Comparison of ENCODE assay signal across 8 mouse cellular contexts in the genomic region with DNA sequence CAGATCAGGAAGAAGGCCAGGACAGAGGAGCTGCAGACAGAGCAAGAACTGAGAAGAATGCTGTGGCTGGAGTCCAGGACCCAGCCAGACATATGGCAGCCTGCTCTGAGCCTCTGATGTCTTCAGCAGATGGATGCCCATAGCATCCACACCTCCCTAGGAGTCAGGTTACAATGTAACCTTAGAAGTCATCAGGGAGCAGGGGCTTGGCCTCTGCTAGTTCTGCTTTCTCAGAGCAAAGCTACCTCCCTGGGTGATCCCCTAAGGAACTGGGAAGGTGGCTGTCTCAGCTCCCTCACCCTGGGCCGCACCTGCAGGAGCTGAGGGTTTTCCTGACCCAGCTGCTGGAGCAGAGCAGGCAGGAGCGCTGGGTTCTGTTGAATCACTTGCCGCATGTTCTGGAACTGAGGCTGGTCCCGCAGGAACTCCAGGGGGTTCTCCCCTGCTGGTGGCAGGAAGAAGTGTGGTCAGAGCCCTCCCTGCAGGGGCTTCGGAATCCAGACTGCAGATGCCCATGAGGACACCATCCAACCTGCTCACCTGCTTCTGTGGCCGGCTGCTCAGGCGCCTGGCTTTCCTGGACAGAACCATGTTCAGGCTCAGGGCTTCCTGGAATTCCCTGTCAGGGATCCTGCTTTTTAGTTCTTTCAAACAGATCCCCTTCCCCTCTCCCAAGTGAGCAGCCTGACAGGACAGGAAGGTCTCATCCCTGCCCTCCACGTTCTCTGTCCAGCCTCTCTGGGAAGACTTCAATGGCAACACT. TPM values are rescaled to one million over a fixed set of nuclear protein-coding genes. Genes with fewer than 3 reads are reported as not detected.
DNase-seq lines count a peak whose midpoint lies in the region; ATAC-seq and TF ChIP-seq lines count a peak whose summit lies in the region.

No protein-coding gene starts in this region.

- peaks cover 52% of the 10 kb centered on the region for H3K79me2 ChIP-seq in C2C12 (ENCODE audit: control insufficient read depth, insufficient read depth)

- no peak for ATAC-seq in heart, embryonic 13.5 days (ENCODE audit: extremely low read depth, insufficient number of reproducible peaks, low FRiP score, low TSS enrichment)
- no peak; the same call in 1 of the 2 replicates for ATAC-seq in limb, embryonic 15.5 days (ENCODE audit: insufficient number of reproducible peaks, low FRiP score, low TSS enrichment, low read depth)

- no peak for DNase-seq in heart, adult 18-20 months
- peak; percentile 59 for DNase-seq in cerebellum, adult 9-10 months
- no peak for DNase-seq in adrenal gland, adult 8-10 months
- no peak for DNase-seq in right cerebral cortex, postnatal 14 days
- no peak for DNase-seq in frontal cortex, postnatal 36 days (ENCODE audit: low spot score in 2 of 2)

- no peaks in the 10 kb centered on the region for H3K27me3 ChIP-seq in heart, embryonic 13.5 days (replicated peaks)
- no peaks in the 10 kb centered on the region for H3K27me3 ChIP-seq in C2C12 (ENCODE audit: control insufficient read depth, insufficient read depth, insufficient read length)
- no peaks in the 10 kb centered on the region for H3K27me3 ChIP-seq in limb, embryonic 15.5 days

- H3K4me3 ChIP-seq in heart, embryonic 13.5 days, result peak overlapping the region; percentile 32
- H3K4me3 ChIP-seq in C2C12 (ENCODE audit: insufficient read depth, poor library complexity, severe bottlenecking), result no peak overlapping the region
- no peak overlapping the region for H3K4me3 ChIP-seq in limb, embryonic 15.5 days

- peak overlapping the region; percentile 56; the same call in 1 of the 2 replicates for H3K9ac ChIP-seq in heart, embryonic 13.5 days
- H3K9ac ChIP-seq in limb, embryonic 15.5 days, result no peak overlapping the region

- H3K36me3 ChIP-seq in heart, embryonic 13.5 days, result peaks cover 72% of the 10 kb centered on the region
- H3K36me3 ChIP-seq in C2C12 (ENCODE audit: control insufficient read depth, insufficient read depth), result peaks cover 78% of the 10 kb centered on the region
- peaks cover 61% of the 10 kb centered on the region for H3K36me3 ChIP-seq in limb, embryonic 15.5 days

- WGBS in heart, embryonic 13.5 days, result 58% methylated on average over 8 of the region's 8 CpGs
- WGBS in limb, embryonic 15.5 days, result 31% methylated on average over 8 of the region's 8 CpGs

- peaks cover 23% of the 10 kb centered on the region for H3K79me3 ChIP-seq in C2C12 (ENCODE audit: low read depth)

- H3K4me2 ChIP-seq in heart, embryonic 13.5 days, result peak overlapping the region; percentile 79
- H3K4me2 ChIP-seq in limb, embryonic 15.5 days, result no peak overlapping the region

- no peaks in the 10 kb centered on the region for H3K9me3 ChIP-seq in heart, embryonic 13.5 days
- H3K9me3 ChIP-seq in limb, embryonic 15.5 days, result no peaks in the 10 kb centered on the region

- TF ChIP-seq CTCF in C2C12 (IDR thresholded peaks at IDR 0.05; ENCODE audit: control insufficient read depth, insufficient read depth, insufficient read length), result no peak

- peaks cover 67% of the 10 kb centered on the region for H3K4me1 ChIP-seq in heart, embryonic 13.5 days
- peaks cover 59% of the 10 kb centered on the region for H3K4me1 ChIP-seq in limb, embryonic 15.5 days

- H3ac ChIP-seq in C2C12 (ENCODE audit: control insufficient read depth, insufficient read length, low read depth), result peak overlapping the region; percentile 19

- H3K27ac ChIP-seq in heart, embryonic 13.5 days (replicated peaks), result 0 out of 2 replicates have a peak overlapping the region, but pooled peaks have one; percentile 12
- peak overlapping the region; percentile 57 for H3K27ac ChIP-seq in limb, embryonic 15.5 days

TF ChIP-seq in C2C12, 6 proteins besides CTCF, POLR2A, EP300 and RAD21:
- TF ChIP-seq MYOG (IDR thresholded peaks at IDR 0.05; ENCODE audit: control insufficient read depth, extremely low read depth, insufficient read length), result no peak
- peak; percentile 40 for TF ChIP-seq MYOD1 (IDR thresholded peaks at IDR 0.05; ENCODE audit: control insufficient read depth, insufficient read length, low read depth)

RNA-seq across cellular contexts. Expression of gene Rad23a, which starts 3.1 kb away (rescaled TPM):
- 108 and 123 TPM in 2 replicates for polyA plus RNA-seq in heart, embryonic 13.5 days (2015; fragmentation: Nextera tagmentation; extraction: Ambion mirVana)
- 10 to 100 TPM; 88.5 to 96.7 TPM for total RNA-seq in heart, adult 18-20 months (2021)
- polyA plus RNA-seq in C2C12 (2012; fragmentation: generic; extraction: Trizol), result 68.3 TPM
- polyA plus RNA-seq in limb, embryonic 15.5 days (2015; fragmentation: Nextera tagmentation; extraction: Ambion mirVana), result 102 and 122 TPM in 2 replicates
- 100 to 1,000 TPM; 107 to 125 (median 111) TPM for total RNA-seq in adrenal gland, adult 8-10 months (2022)

RNA-seq across cellular contexts. Expression of gene Gadd45gip1, which starts 6.0 kb away (rescaled TPM):
- 50.2 and 52.3 TPM in 2 replicates for polyA plus RNA-seq in heart, embryonic 13.5 days (2015; fragmentation: Nextera tagmentation; extraction: Ambion mirVana)
- total RNA-seq in heart, adult 18-20 months (2021), result 10 to 100 TPM; 31.5 to 35.7 TPM
- polyA plus RNA-seq in C2C12 (2012; fragmentation: generic; extraction: Trizol), result 32.5 TPM
- polyA plus RNA-seq in limb, embryonic 15.5 days (2015; fragmentation: Nextera tagmentation; extraction: Ambion mirVana), result 44.7 and 45.6 TPM in 2 replicates
- total RNA-seq in adrenal gland, adult 8-10 months (2022), result 10 to 100 TPM; 63.6 to 68.4 (median 66.2) TPM

RNA-seq across cellular contexts. Expression of gene Calr, which starts 9.4 kb away (rescaled TPM):
- 711 and 772 TPM in 2 replicates for polyA plus RNA-seq in heart, embryonic 13.5 days (2015; fragmentation: Nextera tagmentation; extraction: Ambion mirVana)
- 100 to 1,000 TPM; 297 to 306 TPM for total RNA-seq in heart, adult 18-20 months (2021)
- polyA plus RNA-seq in C2C12 (2012; fragmentation: generic; extraction: Trizol), result 687 TPM
- 1,060 and 1,089 TPM in 2 replicates for polyA plus RNA-seq in limb, embryonic 15.5 days (2015; fragmentation: Nextera tagmentation; extraction: Ambion mirVana)
- total RNA-seq in adrenal gland, adult 8-10 months (2022), result 100 to 1,000 TPM; 629 to 719 (median 673) TPM

RNA-seq across cellular contexts. Expression of gene Dand5, which starts 14.7 kb away (rescaled TPM):
- polyA plus RNA-seq in heart, embryonic 13.5 days (2015; fragmentation: Nextera tagmentation; extraction: Ambion mirVana), result 6.3 and 6.6 TPM in 2 replicates
- total RNA-seq in heart, adult 18-20 months (2021), result 10 to 100 TPM; 10.0 to 13.2 TPM
- 2.4 TPM for polyA plus RNA-seq in C2C12 (2012; fragmentation: generic; extraction: Trizol)
- polyA plus RNA-seq in limb, embryonic 15.5 days (2015; fragmentation: Nextera tagmentation; extraction: Ambion mirVana), result 7.5 and 8.0 TPM in 2 replicates
- total RNA-seq in adrenal gland, adult 8-10 months (2022), result 10 to 100 TPM; 11.2 to 14.9 (median 12.5) TPM

RNA-seq across cellular contexts. Expression of gene Farsa, which starts 19.5 kb away (rescaled TPM):
- polyA plus RNA-seq in heart, embryonic 13.5 days (2015; fragmentation: Nextera tagmentation; extraction: Ambion mirVana), result 58.3 and 63.1 TPM in 2 replicates
- total RNA-seq in heart, adult 18-20 months (2021), result 10 to 100 TPM; 22.6 to 22.9 TPM
- 104 TPM for polyA plus RNA-seq in C2C12 (2012; fragmentation: generic; extraction: Trizol)
- 94.4 and 98.2 TPM in 2 replicates for polyA plus RNA-seq in limb, embryonic 15.5 days (2015; fragmentation: Nextera tagmentation; extraction: Ambion mirVana)
- 10 to 100 TPM; 59.9 to 76.8 (median 68.0) TPM for total RNA-seq in adrenal gland, adult 8-10 months (2022)
